Mouse (Mus musculus): Measurements from ENCODE around the gene Snd1.

Gene Snd1

GRCm38 (mm10) chr6:28717845-28718237, 242.9 kb downstream of the Snd1 start:
- peak; percentile 26 for DNase-seq

GRCm38 (mm10) chr6:28720391-28721171, 245.6 kb downstream of the Snd1 start:
- peak; percentile 25 for DNase-seq

- DNase-seq, result no peak
Measured at GRCm38 (mm10) chr6:28723059-28723458, 248.1 kb downstream of the Snd1 start.

GRCm38 (mm10) chr6:28724776-28725175, 249.8 kb downstream of the Snd1 start:
- DNase-seq, result no peak

GRCm38 (mm10) chr6:28729236-28729635, 254.3 kb downstream of the Snd1 start:
- DNase-seq, result no peak

- DNase-seq, result no peak
Measured at GRCm38 (mm10) chr6:28729649-28730048, 254.7 kb downstream of the Snd1 start.

- DNase-seq, result no peak
Measured at GRCm38 (mm10) chr6:28731246-28731645, 256.3 kb downstream of the Snd1 start.

- DNase-seq, result no peak
Measured at GRCm38 (mm10) chr6:28733884-28734647, 259.1 kb downstream of the Snd1 start.

- no peak for DNase-seq
Measured at GRCm38 (mm10) chr6:28735116-28735515, 260.2 kb downstream of the Snd1 start.

- no peak for DNase-seq
Measured at GRCm38 (mm10) chr6:28736665-28737064, 261.7 kb downstream of the Snd1 start.

GRCm38 (mm10) chr6:28737601-28738000, 262.7 kb downstream of the Snd1 start:
- DNase-seq, result no peak

- no peak for DNase-seq
Measured at GRCm38 (mm10) chr6:28743586-28743985, 268.6 kb downstream of the Snd1 start.

GRCm38 (mm10) chr6:28745864-28746263, 270.9 kb downstream of the Snd1 start:
- DNase-seq, result no peak

GRCm38 (mm10) chr6:28747025-28747424, 272.1 kb downstream of the Snd1 start:
- DNase-seq, result no peak

- no peak for DNase-seq
Measured at GRCm38 (mm10) chr6:28747931-28748670, 273.2 kb downstream of the Snd1 start.

GRCm38 (mm10) chr6:28749224-28749623, 274.3 kb downstream of the Snd1 start:
- no peak for DNase-seq

- DNase-seq, result peak; percentile 17
Measured at GRCm38 (mm10) chr6:28751186-28751585, 276.2 kb downstream of the Snd1 start.

GRCm38 (mm10) chr6:28753217-28753616, 278.3 kb downstream of the Snd1 start:
- DNase-seq, result no peak

- no peak for DNase-seq
Measured at GRCm38 (mm10) chr6:28753681-28754080, 278.7 kb downstream of the Snd1 start.

- DNase-seq, result no peak
Measured at GRCm38 (mm10) chr6:28754127-28754898, 279.4 kb downstream of the Snd1 start.

GRCm38 (mm10) chr6:28756306-28757018, 281.5 kb downstream of the Snd1 start:
- DNase-seq, result peak; percentile 33

GRCm38 (mm10) chr6:28758293-28758692, 283.4 kb downstream of the Snd1 start:
- DNase-seq, result no peak
